Mouse (Mus musculus) kidney, embryonic 14.5 days (tissue): ENCODE data around the gene Hmgb1. TPM values are rescaled to one million over a fixed set of nuclear protein-coding genes. Genes with fewer than 3 reads are reported as not detected.

ENCODE experiments used
- ATAC-seq: fragments of 200-750 bp; cut with Nextera tagmentation; 2 replicates; pipeline ENCODE4 v1.8.0; 2017; ENCODE audit warnings: moderate number of reproducible peaks, mild to moderate bottlenecking, moderate TSS enrichment, moderate library complexity; ENCODE audit not compliant: low FRiP score, low TSS enrichment
- H3K27ac ChIP-seq: fragments of 300-500 bp; sonication (generic); 2 replicates; pipeline ENCODE4 v1.5.1; 2014; ENCODE audit warnings: low read depth, mild to moderate bottlenecking, low read length, moderate library complexity, mixed read lengths
- H3K27me3 ChIP-seq: fragments of 300-500 bp; sonication (generic); 2 replicates; pipeline ENCODE4 v1.6.1; 2014; ENCODE audit warnings: mild to moderate bottlenecking, low read length; ENCODE audit not compliant: control insufficient read depth, insufficient read depth
- H3K36me3 ChIP-seq: fragments of 300-500 bp; sonication (generic); 2 replicates; pipeline ENCODE4 v1.6.1; 2014; ENCODE audit warnings: low read length, mixed read lengths; ENCODE audit not compliant: control insufficient read depth, insufficient read depth
- H3K4me1 ChIP-seq: fragments of 300-500 bp; sonication (generic); 2 replicates; pipeline ENCODE4 v1.6.1; 2014; ENCODE audit warnings: low read length, mixed read lengths; ENCODE audit not compliant: control insufficient read depth, insufficient read depth
- H3K4me2 ChIP-seq: fragments of 300-500 bp; sonication (generic); replicated peaks from 2 replicates; pipeline ENCODE4 v1.6.1; 2014; ENCODE audit warnings: low read depth, mild to moderate bottlenecking, low read length
- H3K4me3 ChIP-seq: fragments of 300-500 bp; sonication (generic); 2 replicates; pipeline ENCODE4 v1.5.1; 2014; ENCODE audit warnings: mild to moderate bottlenecking, low read length
- H3K9ac ChIP-seq: fragments of 300-500 bp; sonication (generic); 2 replicates; pipeline ENCODE4 v1.6.1; 2014; ENCODE audit warnings: low read depth, mild to moderate bottlenecking, low read length, moderate library complexity
- H3K9me3 ChIP-seq: fragments of 300-500 bp; sonication (generic); 2 replicates; pipeline ENCODE4 v1.6.1; 2016; ENCODE audit warnings: low read length; ENCODE audit not compliant: control insufficient read depth
- WGBS: fragments of 180-500 bp; shearing (Covaris S2); extraction: QIAGEN DNeasy Blood & Tissue Kit; methylation state at CpG from one replicate; pipeline ENCODE4 v1.1.7; 2014; 5-methylcytosine and 5-hydroxymethylcytosine counted together
- polyA plus RNA-seq: library from polyadenylated mRNA; unstranded; fragments of >200 nt; fragmentation: Nextera tagmentation; extraction: Ambion mirVana; gene quantifications from 2 replicates; pipeline ENCODE4 v1.2.1, GENCODE M21; 2014

Gene Hmgb1
- polyA plus RNA-seq, 1 experiment from 2014 or later: 1,862 TPM

- Histone ChIP-seq H3K4me2 (no peak overlapping the region), H3K27me3 (no peaks in the 10 kb centered on the region), H3K4me3 (no peak overlapping the region), H3K4me1 (no peaks in the 10 kb centered on the region), H3K9me3 (no peaks in the 10 kb centered on the region), H3K27ac (no peak overlapping the region), H3K9ac (no peak overlapping the region), H3K36me3 (no peaks in the 10 kb centered on the region)
- no peak for ATAC-seq
- 85% methylated on average over 15 of the region's 15 CpGs for WGBS
These were observed 76.1 kb downstream of the Hmgb1 start for GRCm38 (mm10) chr5:149108178-149108577.

DNA sequence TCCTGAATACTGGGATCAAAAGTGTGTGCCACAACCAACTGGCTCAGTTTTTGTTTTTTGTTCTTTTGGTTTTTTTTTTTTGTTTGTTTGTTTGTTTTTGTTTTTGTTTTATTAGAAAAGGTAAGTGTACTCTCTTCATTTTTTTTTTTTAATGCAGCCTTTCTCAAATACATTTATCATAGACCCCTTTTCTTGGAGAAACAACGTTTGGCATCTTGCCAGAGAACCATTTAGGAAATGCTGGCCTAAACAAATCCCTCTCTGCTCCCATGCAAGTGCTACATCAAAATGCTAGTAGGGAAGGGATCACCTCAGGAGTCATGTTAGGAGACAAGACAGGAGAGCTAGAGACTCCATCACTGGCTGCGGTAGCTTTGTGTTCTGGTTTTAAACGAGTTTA, 76.7 kb downstream of the Hmgb1 start:
- Histone ChIP-seq H3K4me3 (no peak overlapping the region), H3K9ac (no peak overlapping the region)
- WGBS: 65% methylated on average over 3 of the region's 3 CpGs

DNA sequence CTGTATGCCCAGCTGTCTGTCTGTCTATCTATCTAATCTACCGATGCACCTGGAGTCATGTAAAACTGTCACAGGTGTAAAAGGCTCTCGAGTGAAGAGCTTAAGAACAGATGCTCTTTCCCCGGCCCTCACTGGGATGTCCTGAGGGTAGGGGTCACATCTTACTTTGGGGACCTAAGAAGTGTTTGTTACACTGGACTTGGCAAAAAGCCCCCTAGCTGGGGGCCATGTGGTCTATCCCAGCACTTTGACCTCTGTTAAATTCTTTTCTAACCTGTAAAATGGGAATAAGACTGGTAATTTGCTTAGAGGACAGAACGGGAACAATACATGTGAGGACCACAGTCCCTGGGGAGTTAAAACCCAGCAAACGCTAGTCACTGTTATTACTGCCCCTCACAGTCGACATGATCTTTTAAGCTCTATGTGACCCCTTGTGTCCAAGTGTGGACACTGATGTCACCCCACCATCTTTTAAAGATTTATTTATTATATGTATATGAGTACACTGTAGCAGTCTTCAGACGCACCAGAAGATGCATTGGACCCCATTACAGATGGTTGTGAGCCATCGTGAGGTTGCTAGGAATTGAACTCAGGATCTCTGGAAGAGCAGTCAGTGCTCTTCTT, 80.1 kb downstream of the Hmgb1 start:
- Histone ChIP-seq H3K36me3 (no peaks in the 10 kb centered on the region), H3K27me3 (no peaks in the 10 kb centered on the region), H3K27ac (no peak overlapping the region), H3K9ac (no peak overlapping the region), H3K9me3 (no peaks in the 10 kb centered on the region), H3K4me3 (no peak overlapping the region), H3K4me2 (no peak overlapping the region), H3K4me1 (no peaks in the 10 kb centered on the region)
- 88% methylated on average over 8 of the region's 8 CpGs for WGBS
- ATAC-seq: no peak

More for the DNA sequence above, 76.7 kb downstream of the Hmgb1 start:
- Histone ChIP-seq H3K27ac (no peak overlapping the region), H3K36me3 (no peaks in the 10 kb centered on the region), H3K27me3 (no peaks in the 10 kb centered on the region), H3K9me3 (no peaks in the 10 kb centered on the region), H3K4me1 (no peaks in the 10 kb centered on the region), H3K4me2 (no peak overlapping the region)
- no peak for ATAC-seq

DNA sequence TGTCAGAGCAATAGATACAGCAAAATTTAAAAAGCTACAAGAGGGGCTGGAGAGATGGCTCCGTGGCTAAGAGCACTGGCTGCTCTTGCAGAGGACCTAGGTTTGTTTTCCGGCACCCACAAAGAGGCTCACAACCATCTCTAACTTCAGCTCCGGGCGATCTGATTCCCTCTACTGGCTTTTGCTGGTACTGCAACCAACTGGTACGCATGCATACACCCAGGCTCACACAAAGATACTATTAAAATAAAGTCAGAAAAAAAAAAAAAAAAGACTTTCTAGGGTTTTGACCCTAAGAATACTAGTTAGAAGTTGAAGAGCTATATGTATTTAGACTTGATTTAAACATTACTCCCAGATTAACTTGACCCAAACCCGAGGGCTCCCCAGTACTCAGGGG, 82.4 kb downstream of the Hmgb1 start:
- Histone ChIP-seq H3K4me3 (no peak overlapping the region), H3K27ac (no peak overlapping the region), H3K27me3 (no peaks in the 10 kb centered on the region), H3K4me2 (no peak overlapping the region), H3K4me1 (no peaks in the 10 kb centered on the region), H3K36me3 (no peaks in the 10 kb centered on the region), H3K9ac (no peak overlapping the region), H3K9me3 (no peaks in the 10 kb centered on the region)
- WGBS: 86% methylated on average over 6 of the region's 6 CpGs
- ATAC-seq: no peak

DNA sequence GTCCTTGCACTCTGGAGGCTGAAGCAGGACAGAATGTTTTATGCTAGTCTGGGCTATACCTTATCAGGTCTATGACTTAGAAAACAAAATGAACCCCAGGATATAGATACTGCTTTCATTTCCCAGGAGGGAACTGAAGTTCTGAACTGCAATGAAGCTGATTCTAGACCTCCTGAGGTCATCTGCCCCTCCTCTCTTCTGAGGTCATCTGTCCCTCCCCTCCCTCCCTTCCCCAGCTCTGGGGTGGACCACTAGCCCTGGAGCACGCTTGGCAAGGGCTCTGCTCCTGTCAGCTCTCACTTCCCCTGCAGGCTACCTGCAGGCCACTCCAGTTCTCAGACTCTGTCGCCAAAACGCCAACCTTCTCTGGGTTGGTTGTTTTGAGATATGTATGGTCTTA, 84.2 kb downstream of the Hmgb1 start:
- no peak overlapping the region for H3K4me2 ChIP-seq
- H3K36me3 ChIP-seq: no peaks in the 10 kb centered on the region
- no peak overlapping the region for H3K27ac ChIP-seq
- 71% methylated on average over 3 of the region's 3 CpGs for WGBS
- no peaks in the 10 kb centered on the region for H3K9me3 ChIP-seq
- ATAC-seq: no peak
- H3K27me3 ChIP-seq: no peaks in the 10 kb centered on the region
- H3K4me3 ChIP-seq: no peak overlapping the region
- no peak overlapping the region for H3K9ac ChIP-seq
- H3K4me1 ChIP-seq: no peaks in the 10 kb centered on the region

DNA sequence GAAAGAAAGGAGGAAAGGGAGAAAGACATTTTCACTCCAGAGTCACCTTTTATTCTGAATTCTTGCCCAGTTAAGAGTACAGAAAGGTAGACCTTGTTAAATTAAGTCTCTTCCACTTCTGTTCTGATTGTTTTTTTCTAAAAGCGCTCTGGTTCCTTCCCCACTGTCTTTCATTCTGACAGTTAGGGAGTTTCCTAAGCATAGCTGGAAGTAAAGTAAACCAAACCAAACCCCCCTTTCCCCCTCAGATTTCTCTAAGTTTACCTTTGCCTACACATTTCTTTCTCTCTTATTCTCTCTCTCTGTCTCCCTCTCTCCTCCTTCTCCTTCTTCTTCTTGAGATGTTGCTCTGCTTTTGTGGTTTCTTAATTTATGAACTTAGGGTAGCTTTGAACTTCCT, 85.3 kb downstream of the Hmgb1 start:
- H3K36me3 ChIP-seq: no peaks in the 10 kb centered on the region
- no peak overlapping the region for H3K4me3 ChIP-seq
- no peaks in the 10 kb centered on the region for H3K4me1 ChIP-seq
- 58% methylated on average over 1 of the region's 1 CpGs for WGBS
- no peak for ATAC-seq
- no peak overlapping the region for H3K9ac ChIP-seq
- no peak overlapping the region for H3K4me2 ChIP-seq
- no peak overlapping the region for H3K27ac ChIP-seq
- no peaks in the 10 kb centered on the region for H3K9me3 ChIP-seq
- no peaks in the 10 kb centered on the region for H3K27me3 ChIP-seq

DNA sequence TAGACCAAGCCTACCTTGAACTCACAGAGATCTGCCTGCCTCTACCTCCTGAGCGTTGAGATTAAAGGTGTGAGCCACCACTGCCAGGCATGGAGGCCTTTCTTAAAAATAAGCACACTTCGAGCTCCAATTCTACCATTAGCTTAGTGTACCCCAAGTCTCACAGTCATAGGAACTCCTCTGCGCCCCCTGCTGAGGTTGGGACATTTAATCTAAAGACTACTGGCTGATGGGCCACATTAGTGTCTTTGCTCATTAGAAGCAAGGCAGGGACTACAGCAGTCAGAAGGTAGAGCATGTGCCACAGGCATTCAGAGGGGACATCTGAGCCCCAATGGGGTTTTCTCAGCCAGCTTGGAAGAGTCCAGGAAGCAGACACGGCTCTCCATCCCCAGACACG, 86.4 kb downstream of the Hmgb1 start:
- no peak overlapping the region for H3K9ac ChIP-seq
- no peaks in the 10 kb centered on the region for H3K27me3 ChIP-seq
- 89% methylated on average over 5 of the region's 5 CpGs for WGBS
- H3K4me2 ChIP-seq: no peak overlapping the region
- no peaks in the 10 kb centered on the region for H3K9me3 ChIP-seq
- no peak overlapping the region for H3K4me3 ChIP-seq
- ATAC-seq: no peak
- H3K4me1 ChIP-seq: no peaks in the 10 kb centered on the region
- no peak overlapping the region for H3K27ac ChIP-seq
- H3K36me3 ChIP-seq: no peaks in the 10 kb centered on the region

- no peak for ATAC-seq
- 75% methylated on average over 11 of the region's 11 CpGs for WGBS
- H3K4me2 ChIP-seq: no peak overlapping the region
- no peak overlapping the region for H3K9ac ChIP-seq
- H3K4me3 ChIP-seq: no peak overlapping the region
- no peaks in the 10 kb centered on the region for H3K4me1 ChIP-seq
- no peak overlapping the region for H3K27ac ChIP-seq
- no peaks in the 10 kb centered on the region for H3K36me3 ChIP-seq
- H3K9me3 ChIP-seq: no peaks in the 10 kb centered on the region
- H3K27me3 ChIP-seq: no peaks in the 10 kb centered on the region
These were observed 88.0 kb downstream of the Hmgb1 start for GRCm38 (mm10) chr5:149096284-149096683.

GRCm38 (mm10) chr5:149092926-149093325, 91.4 kb downstream of the Hmgb1 start:
- H3K9ac ChIP-seq: no peak overlapping the region
- WGBS: 92% methylated on average over 5 of the region's 5 CpGs
- no peaks in the 10 kb centered on the region for H3K4me1 ChIP-seq
- H3K4me2 ChIP-seq: no peak overlapping the region
- ATAC-seq: no peak
- no peaks in the 10 kb centered on the region for H3K9me3 ChIP-seq
- no peaks in the 10 kb centered on the region for H3K36me3 ChIP-seq
- no peak overlapping the region for H3K4me3 ChIP-seq
- H3K27me3 ChIP-seq: no peaks in the 10 kb centered on the region
- H3K27ac ChIP-seq: no peak overlapping the region
